ENCODE assay signal across 8 mouse cellular contexts in genomic region chr19:16436335-16437169, GRCm38 (mm10). TPM values are rescaled to one million over a fixed set of nuclear protein-coding genes. Genes with fewer than 3 reads are reported as not detected.
DNase-seq lines count a peak whose midpoint lies in the region; ATAC-seq lines count a peak whose summit lies in the region.

No protein-coding gene starts in this region.

- H3K4me2 ChIP-seq in kidney, embryonic 15.5 days = peak overlapping the region; percentile 85

- H3K9me3 ChIP-seq in kidney, embryonic 15.5 days (replicated peaks) = no peaks in the 10 kb centered on the region

- H3K4me1 ChIP-seq in brown adipose tissue, adult 24 weeks (ENCODE audit: control insufficient read depth, insufficient read depth, insufficient read length, low read length) = peaks cover 9% of the 10 kb centered on the region
- peaks cover 51% of the 10 kb centered on the region for H3K4me1 ChIP-seq in kidney, embryonic 15.5 days

- H3K9ac ChIP-seq in kidney, embryonic 15.5 days = peak overlapping the region; percentile 35

- H3K27me3 ChIP-seq in kidney, embryonic 15.5 days = peaks cover 18% of the 10 kb centered on the region

- 4% methylated on average over 61 of the region's 61 CpGs for WGBS in kidney, embryonic 15.5 days

- no peaks in the 10 kb centered on the region for H3K36me3 ChIP-seq in kidney, embryonic 15.5 days

- H3K27ac ChIP-seq in brown adipose tissue, adult 24 weeks (replicated peaks; ENCODE audit: low read depth, low read length) = no peak overlapping the region
- H3K27ac ChIP-seq in kidney, embryonic 15.5 days = 0 out of 2 replicates have a peak overlapping the region, but pooled peaks have one; percentile 30

- H3K4me3 ChIP-seq in brown adipose tissue, adult 24 weeks (ENCODE audit: insufficient read depth, low read depth, low read length) = peak overlapping the region; percentile 40
- H3K4me3 ChIP-seq in kidney, embryonic 15.5 days (replicated peaks) = peak overlapping the region; percentile 47

- ATAC-seq in granulocyte monocyte progenitor cell, adult 5-6 weeks (replicated peaks; ENCODE audit: poor library complexity, severe bottlenecking) = peak; percentile 15; the same call in 1 of the 2 replicates
- no peak for ATAC-seq in kidney, embryonic 15.5 days (replicated peaks; ENCODE audit: low FRiP score)
- no peak for ATAC-seq in cerebellum, adult (ENCODE audit: insufficient number of reproducible peaks, low FRiP score, low TSS enrichment)

- DNase-seq in right cerebral cortex, adult 2 months (ENCODE audit: low spot score in 2 of 2) = peak; percentile 11 to 12
- DNase-seq in right cerebral cortex, postnatal 25 days = no peak
- peak; percentile 35 for DNase-seq in lung, postnatal 14 days
- peak; percentile 34 for DNase-seq in right cerebral cortex, postnatal 4 days

RNA-seq across cellular contexts. Expression of gene Gna14, which starts 1.0 kb away (rescaled TPM):
- not detected in 2 replicates for polyA plus RNA-seq in brown adipose tissue, adult 24 weeks (2012; ENCODE audit: insufficient read depth, insufficient read length, missing spikeins)
- total RNA-seq in granulocyte monocyte progenitor cell, adult 5-6 weeks (2014; fragmentation: Nextera tagmentation) = 0.79 TPM in 1 of 2 replicates, not detected in the other
- 0.73 and 1.4 TPM in 2 replicates for total RNA-seq in granulocyte monocyte progenitor cell, adult 5-6 weeks (2017)
- 10.0 and 10.5 TPM in 2 replicates for polyA plus RNA-seq in kidney, embryonic 15.5 days (2015; fragmentation: Nextera tagmentation; extraction: Ambion mirVana)
